ENCODE assay signal across 13 mouse cellular contexts in the genomic region with DNA sequence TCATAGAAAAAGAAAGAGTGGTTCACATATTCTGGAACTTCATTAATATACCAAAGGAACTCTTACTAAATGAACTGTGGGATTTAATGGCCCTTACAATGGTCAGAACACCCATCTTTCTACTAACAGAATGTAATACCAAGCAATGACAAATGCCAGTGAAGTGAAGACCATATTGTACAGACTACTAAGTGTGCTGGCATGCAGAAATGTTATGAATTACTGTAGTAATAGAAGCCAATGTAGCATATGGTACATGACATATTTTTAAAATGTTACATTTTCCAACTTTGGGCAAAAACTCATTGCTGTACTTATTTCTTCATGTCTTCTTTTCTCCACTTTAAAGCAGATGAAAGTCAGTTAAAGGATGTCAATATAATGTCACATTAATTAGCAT.
"Had no signal": no experiment of that assay in that cellular context is flagged by ENCODE, and none has a peak within 500 bp of the region (broad histone marks: within the 10 kb centered on the region; RNA-seq: fewer than 3 reads in every experiment).

No protein-coding gene starts in this region.

- H3K27ac ChIP-seq: left cerebral cortex, adult 2 months; liver, embryonic 13.5 days; midbrain, embryonic 12.5 days had no signal

- H3K4me1 ChIP-seq: liver, embryonic 13.5 days; midbrain, embryonic 12.5 days had no signal

- H3K9ac ChIP-seq: liver, embryonic 13.5 days; midbrain, embryonic 12.5 days had no signal

- H3K36me3 ChIP-seq: liver, embryonic 13.5 days; midbrain, embryonic 12.5 days had no signal

- H3K4me3 ChIP-seq: left cerebral cortex, adult 2 months; liver, embryonic 13.5 days; midbrain, embryonic 12.5 days had no signal

- H3K27me3 ChIP-seq: liver, embryonic 13.5 days; midbrain, embryonic 12.5 days had no signal

- H3K4me2 ChIP-seq: liver, embryonic 13.5 days; midbrain, embryonic 12.5 days had no signal

- H3K9me3 ChIP-seq: liver, embryonic 13.5 days; midbrain, embryonic 12.5 days had no signal

- DNase-seq: kidney, adult 9 months; kidney, postnatal 14 days; kidney, postnatal 4 days; layer of hippocampus, postnatal 36 days; liver, embryonic 13.5 days; lung, adult 2 months; lung, postnatal 14 days; lung, postnatal 4 days; thymus, adult 2 months; thymus, postnatal 14 days; thymus, postnatal 4 days had no signal
